Comparison of ENCODE assay signal across 24 mouse cellular contexts in genomic region chr9:123273876-123274275, GRCm38 (mm10). TPM values are rescaled to one million over a fixed set of nuclear protein-coding genes. Genes with fewer than 3 reads are reported as not detected.
DNase-seq lines count a peak whose midpoint lies in the region; ATAC-seq lines count a peak whose summit lies in the region.
"Had no signal": no experiment of that assay in that cellular context is flagged by ENCODE, and none has a peak within 500 bp of the region (broad histone marks: within the 10 kb centered on the region; RNA-seq: fewer than 3 reads in every experiment).

No protein-coding gene starts in this region.

- WGBS in forebrain, embryonic 15.5 days: 64% methylated on average over 2 of the region's 2 CpGs

- peak overlapping the region; percentile 59 for H3K4me3 ChIP-seq in megakaryocyte, embryonic 14.5 days (replicated peaks)
- H3K4me3 ChIP-seq in forebrain, embryonic 15.5 days: no peak overlapping the region

- no peak overlapping the region for H3K9ac ChIP-seq in forebrain, embryonic 15.5 days (replicated peaks)

- peaks cover 98% of the 10 kb centered on the region for H3K4me1 ChIP-seq in megakaryocyte, embryonic 14.5 days
- H3K4me1 ChIP-seq in forebrain, embryonic 15.5 days: no peaks in the 10 kb centered on the region

- no peaks in the 10 kb centered on the region for H3K27me3 ChIP-seq in megakaryocyte, embryonic 14.5 days (replicated peaks)
- H3K27me3 ChIP-seq in forebrain, embryonic 15.5 days: no peaks in the 10 kb centered on the region
- H3K27me3 ChIP-seq: CH12.LX, Patski had no signal

- no peak for ATAC-seq in megakaryocyte, adult 5-6 weeks (ENCODE audit: poor library complexity, severe bottlenecking)
- ATAC-seq in forebrain, embryonic 15.5 days (replicated peaks): no peak
- ATAC-seq: activated CD4-positive, CD25-positive, alpha-beta regulatory T cell, adult 4 months; CD4-positive, CD25-positive, alpha-beta regulatory T cell, adult 4 months; Patski had no signal

- peak; percentile 62 for DNase-seq in heart, adult 11 months
- no peak for DNase-seq in heart, postnatal 25 days (ENCODE audit: low spot score)
- peak; percentile 72 for DNase-seq in 416B (ENCODE audit: low read depth)
- DNase-seq: adrenal gland, adult 2 months; adrenal gland, adult 8-10 months; adrenal gland, postnatal 10 days; adrenal gland, postnatal 14 days; adrenal gland, postnatal 25 days; adrenal gland, postnatal 36 days; B cell, adult 2 months; cerebellum, adult 11 months; cerebellum, adult 11-12 months; cerebellum, adult 18-20 months; cerebellum, adult 2 months had no signal

- intact Hi-C loops in heart, postnatal 25 days (cut with DNase I): no loop called here

- no peak overlapping the region for H3K27ac ChIP-seq in forebrain, embryonic 15.5 days (replicated peaks)

- peaks cover 23% of the 10 kb centered on the region for H3K36me3 ChIP-seq in megakaryocyte, embryonic 14.5 days (replicated peaks; ENCODE audit: low read length)
- H3K36me3 ChIP-seq in forebrain, embryonic 15.5 days: no peaks in the 10 kb centered on the region
- H3K36me3 ChIP-seq: G1E had no signal

- no peaks in the 10 kb centered on the region for H3K9me3 ChIP-seq in megakaryocyte, embryonic 14.5 days
- H3K9me3 ChIP-seq in forebrain, embryonic 15.5 days: no peaks in the 10 kb centered on the region
- H3K9me3 ChIP-seq: G1E had no signal

- H3K4me2 ChIP-seq in forebrain, embryonic 15.5 days (replicated peaks): no peak overlapping the region

RNA-seq across cellular contexts. Expression of gene Tmem158, which starts 13.3 kb away (rescaled TPM):
- 1 to 10 TPM; 7.3 to 8.0 TPM for total RNA-seq in heart, postnatal 25 days (2021)
- 337 and 1,592 TPM in 2 replicates for polyA plus RNA-seq in megakaryocyte, embryonic 14.5 days (2012; ENCODE audit: insufficient read depth, low replicate concordance)
- 0.22 TPM in 1 of 2 replicates, not detected in the other for total RNA-seq in megakaryocyte, adult 5-6 weeks (2015)
- not detected in 2 replicates for total RNA-seq in megakaryocyte, adult 5-6 weeks (2017)
- 36.0 and 36.9 TPM in 2 replicates for polyA plus RNA-seq in forebrain, embryonic 15.5 days (2015; fragmentation: Nextera tagmentation; extraction: Ambion mirVana)
- total RNA-seq: G1E had no signal
- polyA plus RNA-seq: G1E had no signal

RNA-seq across cellular contexts. Expression of gene Cdcp1, which starts 58.0 kb away (rescaled TPM):
- under 1 TPM; 0.08 TPM for total RNA-seq in heart, postnatal 25 days (2021)
- polyA plus RNA-seq in megakaryocyte, embryonic 14.5 days (2012; ENCODE audit: insufficient read depth, low replicate concordance): 0.91 TPM in 1 of 2 replicates, not detected in the other
- not detected in 2 replicates for total RNA-seq in megakaryocyte, adult 5-6 weeks (2015)
- not detected in 2 replicates for total RNA-seq in megakaryocyte, adult 5-6 weeks (2017)
- 0.09 TPM in 1 of 2 replicates, not detected in the other for polyA plus RNA-seq in forebrain, embryonic 15.5 days (2015; fragmentation: Nextera tagmentation; extraction: Ambion mirVana)
- total RNA-seq: MEL had no signal
- polyA plus RNA-seq: C2C12, G1E, Patski had no signal

Comparison
In these comparisons a context has a peak if more than half of its experiments do, and no peak if none do; other contexts are left out.
1. RNA of gene Tmem158, which starts 13.3 kb away (total RNA-seq): 7.3 to 8.0 TPM in heart, postnatal 25 days; 0.22 TPM in megakaryocyte, adult 5-6 weeks; every median in the first group is over 4 times any median in the second.